ENCODE assay signal across 21 mouse cellular contexts in genomic region chr2:71600999-71601398, GRCm38 (mm10). TPM values are rescaled to one million over a fixed set of nuclear protein-coding genes. Genes with fewer than 3 reads are reported as not detected.
"Had no signal": no experiment of that assay in that cellular context is flagged by ENCODE, and none has a peak within 500 bp of the region (broad histone marks: within the 10 kb centered on the region; RNA-seq: fewer than 3 reads in every experiment).

No protein-coding gene starts in this region.

- ATAC-seq: liver, postnatal 0 days; midbrain, embryonic 16.5 days had no signal

- DNase-seq: kidney, adult 11 months; kidney, adult 8-10 months; kidney, postnatal 10 days; kidney, postnatal 36 days; layer of hippocampus, postnatal 36 days; liver, postnatal 0 days; lung, postnatal 10 days; lung, postnatal 36 days; right cerebral cortex, postnatal 25 days; spleen, adult 18-20 months; thymus, postnatal 25 days had no signal

- H3K9ac ChIP-seq: kidney, embryonic 15.5 days; liver, embryonic 14.5 days; liver, postnatal 0 days; lung, embryonic 14.5 days; stomach, embryonic 15.5 days had no signal

- H3K36me3 ChIP-seq: kidney, embryonic 15.5 days; midbrain, embryonic 10.5 days; stomach, embryonic 15.5 days had no signal

- H3K4me3 ChIP-seq: kidney, embryonic 15.5 days; left cerebral cortex, adult 2 months; megakaryocyte, embryonic 14.5 days; midbrain, embryonic 10.5 days; stomach, embryonic 15.5 days had no signal

- H3K4me1 ChIP-seq: midbrain, embryonic 10.5 days; stomach, embryonic 15.5 days had no signal

- H3K27ac ChIP-seq: kidney, embryonic 15.5 days; left cerebral cortex, adult 2 months; liver, embryonic 14.5 days; midbrain, embryonic 10.5 days; stomach, embryonic 15.5 days had no signal

- H3K4me2 ChIP-seq: kidney, embryonic 15.5 days; lung, embryonic 14.5 days; stomach, embryonic 15.5 days had no signal

- H3K9me3 ChIP-seq: kidney, embryonic 15.5 days; midbrain, embryonic 10.5 days; stomach, embryonic 15.5 days had no signal

RNA-seq across cellular contexts. Expression of gene Dlx2, which starts 54.4 kb away (rescaled TPM):
- total RNA-seq: liver, adult 2 months had no signal
- polyA plus RNA-seq: liver, adult 2 months; liver, postnatal 0 days; neural tube, embryonic 14.5 days had no signal
